Mouse (Mus musculus): ENCODE measurements at regions not wholly inside any gene's neighbourhood (a gene's known extent, or its start where the extent isn't known, plus 50 kb on each side); places are given as distances from the start of the nearest gene placed in this dataset.
"Not testable (repeated sequence)": the region's sequence is repeated elsewhere in the genome, so short reads cannot be mapped to it uniquely, and the experiment has no call there.

DNA sequence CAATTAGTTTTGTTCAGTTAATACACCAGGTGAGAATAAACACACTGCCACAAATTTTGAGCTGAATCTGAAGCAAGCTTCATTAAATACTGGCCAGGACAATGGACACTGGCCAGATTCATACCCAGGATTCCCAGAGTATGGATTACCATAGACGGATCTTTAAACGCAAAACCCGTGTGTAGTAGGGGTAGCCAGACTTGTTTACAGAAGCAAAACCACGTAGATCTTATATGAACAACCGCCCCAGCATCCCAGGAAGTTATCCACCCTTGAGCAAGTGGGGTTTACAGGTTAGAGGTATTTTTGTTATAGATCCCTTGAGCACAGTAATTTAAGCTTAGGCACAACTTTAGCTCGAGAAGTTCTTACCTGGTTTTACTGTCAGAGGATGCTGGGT lies 71.1 kb upstream of the Ezr start:
- DNase-seq (ENCODE audit: low spot score): no peak

DNA sequence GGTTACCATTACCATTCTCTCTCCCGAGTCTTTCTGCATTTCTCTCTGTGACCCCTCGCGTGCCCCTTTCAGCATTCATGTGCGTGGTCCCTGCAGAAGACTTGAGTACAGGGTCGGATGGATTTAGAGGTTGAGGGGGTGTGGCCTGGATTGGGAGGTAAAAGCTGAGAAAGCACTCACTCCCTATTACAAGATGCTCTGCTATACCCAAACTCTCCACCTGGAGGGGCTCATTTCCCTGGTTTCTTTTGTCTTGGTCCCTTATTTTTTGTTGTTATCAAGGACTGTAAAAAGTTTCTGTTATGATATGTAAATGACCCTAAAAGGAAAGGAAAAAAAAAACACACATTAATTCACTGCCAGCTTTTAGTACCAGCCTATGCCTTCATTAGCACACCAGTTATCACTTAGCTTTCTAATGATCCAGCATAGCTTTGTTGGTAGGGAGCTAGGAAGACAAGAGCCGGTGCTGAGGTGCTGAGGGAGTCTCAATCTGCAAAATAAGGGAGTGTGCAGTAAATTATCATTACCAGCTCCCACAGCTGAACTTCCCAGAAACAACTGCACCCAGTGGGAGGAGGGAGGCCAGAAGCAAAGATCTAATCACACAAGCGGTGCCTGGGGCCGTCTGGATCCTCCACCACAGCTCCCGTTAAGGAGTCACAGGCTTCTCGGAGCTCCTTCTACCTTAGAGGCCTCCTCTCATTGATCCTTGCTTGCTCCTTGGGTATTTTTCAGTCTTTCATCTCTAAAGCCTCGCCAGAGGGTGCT lies 69.8 kb upstream of the Ezr start:
- no peak for DNase-seq (ENCODE audit: low spot score)

GRCm38 (mm10) chr17:6850513-6850912 lies 67.9 kb upstream of the Ezr start:
- DNase-seq (ENCODE audit: low spot score): no peak

DNA sequence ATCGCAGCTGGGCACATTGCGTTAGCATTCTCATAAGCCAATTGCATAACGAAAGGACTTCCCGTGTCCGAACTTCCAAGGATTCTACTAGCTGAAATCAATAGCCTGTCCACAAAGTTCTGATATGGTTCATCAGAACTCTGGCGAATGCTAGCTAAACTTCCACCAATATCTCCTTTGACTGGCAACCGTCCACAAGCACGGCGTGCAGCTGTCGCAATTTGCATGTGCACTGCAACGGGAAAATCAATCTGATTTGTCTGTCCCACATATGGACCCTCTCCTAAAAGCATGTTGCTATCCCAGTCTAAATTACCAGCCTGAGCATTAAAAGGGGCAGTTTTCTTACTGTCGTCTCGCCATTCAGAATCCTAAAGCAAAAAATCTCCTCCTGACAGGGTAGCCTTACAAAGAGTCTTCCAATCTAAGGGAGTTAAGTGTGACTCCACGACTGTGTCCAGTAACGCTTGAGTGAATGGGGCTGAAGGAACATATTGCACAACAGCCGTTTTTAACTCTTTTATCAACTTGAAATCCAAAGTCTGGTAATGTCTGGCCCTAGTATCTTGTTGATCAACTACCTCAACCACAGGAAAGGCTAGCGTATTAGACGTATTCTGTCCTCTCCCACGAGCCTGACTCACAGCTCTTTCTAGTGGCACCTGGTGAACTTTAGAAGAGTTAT lies 59.3 kb upstream of the Ezr start:
- not testable (repeated sequence) for DNase-seq (ENCODE audit: low spot score)

DNA sequence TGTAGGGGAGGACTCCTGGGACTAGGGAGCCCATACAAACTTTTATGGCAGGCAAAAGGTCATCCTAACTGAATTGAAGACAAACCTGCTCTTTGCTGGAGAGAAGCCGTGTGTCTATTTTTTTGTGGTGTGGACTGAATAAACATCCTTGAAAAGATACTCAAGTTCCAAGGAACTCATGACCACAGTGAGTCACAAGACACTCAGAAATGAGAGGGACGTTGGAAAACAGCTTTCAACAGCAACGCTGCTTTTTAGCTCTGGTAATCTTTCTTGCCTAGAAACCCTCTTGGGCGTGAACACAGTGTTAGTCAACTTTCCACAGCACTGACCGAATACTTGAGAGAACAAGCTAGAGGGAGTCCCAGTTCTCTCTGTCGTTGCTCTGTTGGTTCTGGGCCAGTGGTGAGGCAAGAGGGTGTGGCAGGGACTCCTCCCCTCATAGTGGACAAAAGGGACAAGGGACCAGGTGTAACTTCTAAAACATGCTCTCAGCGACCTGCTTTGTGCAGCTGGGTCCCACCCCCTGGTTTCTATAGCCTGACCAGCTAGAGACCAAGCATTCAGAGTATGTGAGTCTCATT lies 52.8 kb upstream of the Ezr start:
- peak; percentile 53 for DNase-seq (ENCODE audit: low spot score)

Measured in gastrocnemius, adult 18-20 months (tissue).